Mouse (Mus musculus) lung, postnatal 14 days (tissue): ENCODE data around the gene Cmip.

Experiments used
- DNase-seq: peaks from one replicate; pipeline ENCODE4 v3.0.0; 2021

Gene Cmip

GRCm38 (mm10) chr8:117257029-117257820 is at the start of gene Cmip:
Gene Cmip (plus strand): TSS chr8:117257064.
- DNase-seq, result peak; percentile 50

- DNase-seq, result no peak
Observed at GRCm38 (mm10) chr8:117209150-117209549, 47.7 kb upstream of the Cmip start.

GRCm38 (mm10) chr8:117212100-117212499 is 44.8 kb upstream of the Cmip start:
- DNase-seq, result no peak

GRCm38 (mm10) chr8:117217724-117218123 is 39.1 kb upstream of the Cmip start:
- DNase-seq, result no peak

GRCm38 (mm10) chr8:117222396-117222795 is 34.5 kb upstream of the Cmip start:
- DNase-seq, result peak; percentile 33

- peak; percentile 94 for DNase-seq
Observed at GRCm38 (mm10) chr8:117224630-117225029, 32.2 kb upstream of the Cmip start.

- DNase-seq, result no peak
Observed at GRCm38 (mm10) chr8:117226306-117226705, 30.6 kb upstream of the Cmip start.

GRCm38 (mm10) chr8:117227339-117227738 is 29.5 kb upstream of the Cmip start:
- peak; percentile 45 for DNase-seq

- no peak for DNase-seq
Observed at GRCm38 (mm10) chr8:117233199-117233598, 23.7 kb upstream of the Cmip start.

- no peak for DNase-seq
Observed at GRCm38 (mm10) chr8:117236531-117236930, 20.3 kb upstream of the Cmip start.

- DNase-seq, result no peak
Observed at GRCm38 (mm10) chr8:117240326-117240725, 16.5 kb upstream of the Cmip start.

- DNase-seq, result no peak
Observed at GRCm38 (mm10) chr8:117240841-117241494, 15.9 kb upstream of the Cmip start.

- no peak for DNase-seq
Observed at GRCm38 (mm10) chr8:117241848-117242247, 15.0 kb upstream of the Cmip start.

GRCm38 (mm10) chr8:117242286-117242685 is 14.6 kb upstream of the Cmip start:
- DNase-seq, result no peak

- no peak for DNase-seq
Observed at GRCm38 (mm10) chr8:117244601-117245000, 12.3 kb upstream of the Cmip start.

- no peak for DNase-seq
Observed at GRCm38 (mm10) chr8:117248341-117248740, 8.5 kb upstream of the Cmip start.

- DNase-seq, result no peak
Observed at GRCm38 (mm10) chr8:117251086-117251681, 5.7 kb upstream of the Cmip start.

- no peak for DNase-seq
Observed at GRCm38 (mm10) chr8:117252650-117253049, 4.2 kb upstream of the Cmip start.

GRCm38 (mm10) chr8:117253390-117254269 is 3.2 kb upstream of the Cmip start:
- DNase-seq, result no peak

GRCm38 (mm10) chr8:117254496-117254895 is 2.4 kb upstream of the Cmip start:
- no peak for DNase-seq

- DNase-seq, result peak; percentile 97
Observed at GRCm38 (mm10) chr8:117256292-117256938, 449 bp upstream of the Cmip start.

GRCm38 (mm10) chr8:117257821-117258575 is 1.1 kb downstream of the Cmip start:
- DNase-seq, result peak; percentile 45
